Mouse (Mus musculus): Measurements from ENCODE around the gene Scd2.

- TF ChIP-seq CTCF (IDR thresholded peaks at IDR 0.05; ENCODE audit: low read depth) (no peak), EP300 (IDR thresholded peaks at IDR 0.05; ENCODE audit: low read depth) (no peak)
These were observed 10.9 kb downstream of the Scd2 start for GRCm38 (mm10) chr19:44304419-44304818.

Data from liver, postnatal 0 days (tissue).